Mouse (Mus musculus): ENCODE data around the gene Hmcn1.

DNA sequence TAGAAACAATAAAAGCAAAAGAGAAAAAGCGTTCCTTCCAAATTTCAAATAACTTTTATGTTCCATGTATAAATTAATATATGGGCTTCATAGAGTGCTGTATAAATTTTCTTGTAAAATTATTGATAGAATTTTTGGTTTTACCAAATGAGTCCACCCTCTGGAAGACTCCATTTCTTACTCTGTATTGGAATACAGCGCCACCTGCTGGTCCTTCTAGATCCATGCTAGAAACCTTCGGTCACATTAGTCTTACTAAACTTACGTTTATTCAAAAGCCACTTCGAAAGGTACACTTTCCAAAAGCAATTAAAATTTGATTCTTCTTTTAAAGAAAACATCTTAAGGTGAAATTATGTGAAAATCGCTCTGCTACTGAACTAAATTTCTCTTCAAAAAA lies 73.0 kb downstream of the Hmcn1 start:
- 0 out of 2 replicates have a peak, but pooled peaks have one; percentile 14 for TF ChIP-seq CTCF (IDR thresholded peaks at IDR 0.05; ENCODE audit: borderline replicate concordance, insufficient read depth, low read depth, low read length)
- TF ChIP-seq POLR2A (IDR thresholded peaks at IDR 0.05; ENCODE audit: borderline replicate concordance, insufficient read depth, low read length), result no peak
